ENCODE assay signal across 9 mouse cellular contexts in the genomic region with DNA sequence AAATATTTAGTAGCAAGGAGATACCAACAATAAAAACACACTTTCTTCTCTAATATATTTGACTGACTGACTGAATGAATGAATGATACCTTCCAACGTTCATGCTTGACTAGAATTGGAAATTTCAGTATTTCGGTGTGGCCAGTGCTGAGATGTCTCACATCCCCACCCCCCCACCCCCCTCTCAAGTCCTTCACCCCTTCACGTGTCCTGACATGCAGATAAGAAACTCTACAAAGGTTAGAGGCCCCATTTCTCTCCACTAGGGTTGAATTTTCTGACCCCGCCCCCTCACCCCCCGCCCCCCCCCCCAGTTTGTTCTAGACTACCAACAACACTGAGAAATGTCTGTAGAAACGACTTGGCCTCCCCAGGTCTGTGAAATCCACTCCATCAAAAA. TPM values are rescaled to one million over a fixed set of nuclear protein-coding genes. Genes with fewer than 3 reads are reported as not detected.
DNase-seq lines count a peak whose midpoint lies in the region; ATAC-seq and TF ChIP-seq lines count a peak whose summit lies in the region.
"Had no signal": no experiment of that assay in that cellular context is flagged by ENCODE, and none has a peak within 500 bp of the region (broad histone marks: within the 10 kb centered on the region; RNA-seq: fewer than 3 reads in every experiment).

No protein-coding gene starts in this region.

- 16% methylated on average over 6 of the region's 6 CpGs for WGBS in heart, embryonic 13.5 days
- WGBS in heart, adult 2 months: 46% methylated on average over 6 of the region's 6 CpGs
- 24% methylated on average over 6 of the region's 6 CpGs for WGBS in embryonic facial prominence, embryonic 13.5 days
- WGBS in liver, embryonic 15.5 days (ENCODE audit: insufficient replicate concordance): 16% methylated on average over 6 of the region's 6 CpGs
- WGBS in stomach, postnatal 0 days: 29% methylated on average over 6 of the region's 6 CpGs

- H3K36me3 ChIP-seq in heart, embryonic 13.5 days: no peaks in the 10 kb centered on the region
- H3K36me3 ChIP-seq in heart, adult 2 months (ENCODE audit: control insufficient read depth, insufficient read depth, low read length): no peaks in the 10 kb centered on the region
- H3K36me3 ChIP-seq in CH12.LX (replicated peaks in 1 of 2; ENCODE audit: control insufficient read depth in 1 of 2, insufficient read depth in 1 of 2, low read length in 1 of 2): no peaks in the 10 kb centered on the region
- H3K36me3 ChIP-seq in embryonic facial prominence, embryonic 13.5 days: no peaks in the 10 kb centered on the region
- no peaks in the 10 kb centered on the region for H3K36me3 ChIP-seq in liver, embryonic 15.5 days (replicated peaks)
- no peaks in the 10 kb centered on the region for H3K36me3 ChIP-seq in stomach, postnatal 0 days (ENCODE audit: control insufficient read depth, insufficient read depth, low read length)

- DNase-seq in heart, adult 2 months: no peak
- DNase-seq in CH12.LX (ENCODE audit: extremely low read depth): no peak
- DNase-seq in adipocyte (ENCODE audit: low spot score): no peak
- no peak for DNase-seq in right cerebral cortex, postnatal 10 days (ENCODE audit: low spot score in 2 of 2)
- DNase-seq in stomach, postnatal 0 days (ENCODE audit: low spot score): no peak
- DNase-seq: lung, postnatal 14 days had no signal

- H3K4me3 ChIP-seq in heart, embryonic 13.5 days: peak overlapping the region; percentile 83; the same call in 1 of the 2 replicates
- no peak overlapping the region for H3K4me3 ChIP-seq in heart, adult 2 months
- H3K4me3 ChIP-seq in CH12.LX (replicated peaks in 1 of 3; ENCODE audit: low read depth in 2 of 3, low read length in 2 of 3, poor library complexity in 1 of 3): no peak overlapping the region
- no peak overlapping the region for H3K4me3 ChIP-seq in embryonic facial prominence, embryonic 13.5 days
- H3K4me3 ChIP-seq in liver, embryonic 15.5 days (replicated peaks): peak overlapping the region; percentile 75; the same call in 1 of the 2 replicates
- H3K4me3 ChIP-seq in stomach, postnatal 0 days (ENCODE audit: low read depth, low read length): no peak overlapping the region

- H3K79me2 ChIP-seq in heart, adult 2 months (replicated peaks; ENCODE audit: control insufficient read depth, insufficient read depth, low read length): no peaks in the 10 kb centered on the region
- H3K79me2 ChIP-seq in CH12.LX (replicated peaks; ENCODE audit: control insufficient read depth, extremely low read depth, insufficient read depth, poor library complexity, severe bottlenecking): no peaks in the 10 kb centered on the region

- no peaks in the 10 kb centered on the region for H3K27me3 ChIP-seq in heart, embryonic 13.5 days (replicated peaks)
- no peaks in the 10 kb centered on the region for H3K27me3 ChIP-seq in heart, adult 2 months (ENCODE audit: control insufficient read depth, insufficient read depth, low read length)
- no peaks in the 10 kb centered on the region for H3K27me3 ChIP-seq in CH12.LX (replicated peaks)
- H3K27me3 ChIP-seq in embryonic facial prominence, embryonic 13.5 days: no peaks in the 10 kb centered on the region
- H3K27me3 ChIP-seq in liver, embryonic 15.5 days: no peaks in the 10 kb centered on the region; the same call in 1 of the 2 replicates
- H3K27me3 ChIP-seq in stomach, postnatal 0 days (ENCODE audit: control insufficient read depth, insufficient read depth, low read length): no peaks in the 10 kb centered on the region

- ATAC-seq in heart, embryonic 13.5 days (ENCODE audit: extremely low read depth, insufficient number of reproducible peaks, low FRiP score, low TSS enrichment): no peak
- no peak for ATAC-seq in embryonic facial prominence, embryonic 13.5 days (ENCODE audit: insufficient number of reproducible peaks, insufficient read depth, low FRiP score, low TSS enrichment, low read depth)
- no peak for ATAC-seq in liver, embryonic 15.5 days (ENCODE audit: insufficient read depth)
- no peak for ATAC-seq in stomach, postnatal 0 days (ENCODE audit: low FRiP score, low TSS enrichment)

- intact Hi-C loops in heart, adult 2 months (cut with DNase I): loop anchor here (2.0 to 5.0 kb wide), 2 partner anchors 42 to 261 kb away; a partner anchor contains a TSS

- dilution Hi-C loops in CH12.LX (cut with MboI; ENCODE audit: extremely low pct_ligation_motif_present, extremely low pct_unique_long_range_greater_than_20kb, low sequenced_read_pairs): no loop called here

- TF ChIP-seq EP300 in heart, adult 2 months (IDR thresholded peaks at IDR 0.05; ENCODE audit: insufficient read depth, low read depth, low read length): no peak
- no peak for TF ChIP-seq EP300 in CH12.LX (IDR thresholded peaks at IDR 0.05; ENCODE audit: low read length)
- TF ChIP-seq EP300 in stomach, postnatal 0 days (optimal IDR thresholded peaks at IDR 0.05): no peak

- in situ Hi-C loops in CH12.LX (cut with MboI; ENCODE audit: low pct_ligation_motif_present, low pct_unique_long_range_greater_than_20kb, low sequenced_read_pairs): loop anchor here (5.0 to 25.0 kb wide), 2 partner anchors 318 to 858 kb away; no protein-coding TSS in a partner anchor

- no peak for TF ChIP-seq CTCF in heart, adult 2 months (IDR thresholded peaks at IDR 0.05)
- TF ChIP-seq CTCF in CH12.LX (conservative IDR thresholded peaks at IDR 0.05 in 1 of 2, IDR thresholded peaks at IDR 0.05 in 1 of 2; ENCODE audit: low read depth in 2 of 2, low read length in 2 of 2): no peak
- no peak for TF ChIP-seq CTCF in stomach, postnatal 0 days (IDR thresholded peaks at IDR 0.05; ENCODE audit: low read depth)

- no peak for TF ChIP-seq RAD21 in CH12.LX (IDR thresholded peaks at IDR 0.05; ENCODE audit: low read depth, low read length)

- peak overlapping the region; percentile 71 for H3K4me2 ChIP-seq in heart, embryonic 13.5 days
- H3K4me2 ChIP-seq in CH12.LX (ENCODE audit: insufficient read depth, low read depth, poor library complexity, severe bottlenecking): peak overlapping the region; percentile 89; the same call in 1 of the 2 replicates
- H3K4me2 ChIP-seq in embryonic facial prominence, embryonic 13.5 days: peak overlapping the region; percentile 67
- H3K4me2 ChIP-seq in liver, embryonic 15.5 days: peak overlapping the region; percentile 81
- H3K4me2 ChIP-seq in stomach, postnatal 0 days (replicated peaks; ENCODE audit: low read depth): no peak overlapping the region

- TF ChIP-seq POLR2A in heart, adult 2 months (IDR thresholded peaks at IDR 0.05; ENCODE audit: insufficient read depth, low read depth, low read length): no peak
- TF ChIP-seq POLR2A in CH12.LX (IDR thresholded peaks at IDR 0.05; ENCODE audit: low read depth, low read length): no peak

- H3K9me3 ChIP-seq in heart, embryonic 13.5 days: no peaks in the 10 kb centered on the region
- H3K9me3 ChIP-seq in CH12.LX (replicated peaks; ENCODE audit: low read length): no peaks in the 10 kb centered on the region
- no peaks in the 10 kb centered on the region for H3K9me3 ChIP-seq in embryonic facial prominence, embryonic 13.5 days
- H3K9me3 ChIP-seq in liver, embryonic 15.5 days (replicated peaks): no peaks in the 10 kb centered on the region
- no peaks in the 10 kb centered on the region for H3K9me3 ChIP-seq in stomach, postnatal 0 days (ENCODE audit: control insufficient read depth, low read length)

- H3K27ac ChIP-seq in heart, embryonic 13.5 days (replicated peaks): no peak overlapping the region
- H3K27ac ChIP-seq in heart, adult 2 months: no peak overlapping the region
- no peak overlapping the region for H3K27ac ChIP-seq in CH12.LX (ENCODE audit: insufficient read depth, low read depth)
- no peak overlapping the region for H3K27ac ChIP-seq in embryonic facial prominence, embryonic 13.5 days
- no peak overlapping the region for H3K27ac ChIP-seq in liver, embryonic 15.5 days (replicated peaks)
- H3K27ac ChIP-seq in stomach, postnatal 0 days (replicated peaks): no peak overlapping the region

- H3K4me1 ChIP-seq in heart, embryonic 13.5 days: peaks cover 27% of the 10 kb centered on the region
- peaks cover 9% of the 10 kb centered on the region for H3K4me1 ChIP-seq in heart, adult 2 months (ENCODE audit: control insufficient read depth, insufficient read depth, low read length)
- peaks cover 6 to 25% of the 10 kb centered on the region in 2 experiments for H3K4me1 ChIP-seq in CH12.LX (ENCODE audit: control insufficient read depth in 1 of 2, insufficient read depth in 2 of 2)
- peaks cover 37% of the 10 kb centered on the region for H3K4me1 ChIP-seq in embryonic facial prominence, embryonic 13.5 days
- peaks cover 38% of the 10 kb centered on the region for H3K4me1 ChIP-seq in liver, embryonic 15.5 days (replicated peaks)
- peaks cover 8% of the 10 kb centered on the region; the same call in 1 of the 2 replicates for H3K4me1 ChIP-seq in stomach, postnatal 0 days (replicated peaks; ENCODE audit: control insufficient read depth, insufficient read depth)

- no peak overlapping the region for H3K9ac ChIP-seq in heart, embryonic 13.5 days
- H3K9ac ChIP-seq in heart, adult 2 months (ENCODE audit: low read depth, low read length): no peak overlapping the region
- H3K9ac ChIP-seq in CH12.LX (ENCODE audit: insufficient read depth, low read depth): no peak overlapping the region
- no peak overlapping the region for H3K9ac ChIP-seq in embryonic facial prominence, embryonic 13.5 days
- H3K9ac ChIP-seq in liver, embryonic 15.5 days: no peak overlapping the region
- H3K9ac ChIP-seq in stomach, postnatal 0 days (ENCODE audit: low read length): no peak overlapping the region

RNA-seq across cellular contexts. Expression of a gene that starts 43.1 kb away (rescaled TPM):
- polyA plus RNA-seq in heart, embryonic 13.5 days (2015; fragmentation: Nextera tagmentation; extraction: Ambion mirVana): 9.7 and 10.5 TPM in 2 replicates
- 1 to 10 TPM; 3.0 to 3.1 TPM for total RNA-seq in heart, adult 2 months (2021)
- 1.5 and 1.8 TPM in 2 replicates for polyA plus RNA-seq in heart, adult 2 months (2012; rRNA removed)
- 14.8 and 17.5 TPM in 2 replicates for total RNA-seq in CH12.LX (2012; rRNA removed)
- 31.7 and 32.1 TPM in 2 replicates for total RNA-seq in CH12.LX (2014; rRNA removed)
- 24.6 and 28.4 TPM in 2 replicates for polyA plus RNA-seq in CH12.LX (2012; ENCODE audit: insufficient read length, low read depth)
- 16.7 and 18.0 TPM in 2 replicates for polyA plus RNA-seq in embryonic facial prominence, embryonic 13.5 days (2015; fragmentation: Nextera tagmentation; extraction: Ambion mirVana)
- polyA plus RNA-seq in liver, embryonic 15.5 days (2015; fragmentation: Nextera tagmentation; extraction: Ambion mirVana): 4.9 and 5.3 TPM in 2 replicates
- 7.2 and 7.3 TPM in 2 replicates for polyA plus RNA-seq in stomach, postnatal 0 days (2015; fragmentation: Nextera tagmentation; extraction: Ambion mirVana)

RNA-seq across cellular contexts. Expression of a gene that starts 43.3 kb away (rescaled TPM):
- 8.8 and 9.5 TPM in 2 replicates for polyA plus RNA-seq in heart, embryonic 13.5 days (2015; fragmentation: Nextera tagmentation; extraction: Ambion mirVana)
- total RNA-seq in heart, adult 2 months (2021): 10 to 100 TPM; 11.2 to 11.3 TPM
- polyA plus RNA-seq in heart, adult 2 months (2012; rRNA removed): 3.2 and 6.6 TPM in 2 replicates
- total RNA-seq in CH12.LX (2012; rRNA removed) (12.9 and 13.5 TPM in 2 replicates), CH12.LX (2014; rRNA removed) (25.2 and 26.1 TPM in 2 replicates)
- 18.9 and 20.2 TPM in 2 replicates for polyA plus RNA-seq in CH12.LX (2012; ENCODE audit: insufficient read length, low read depth)
- polyA plus RNA-seq in embryonic facial prominence, embryonic 13.5 days (2015; fragmentation: Nextera tagmentation; extraction: Ambion mirVana): 12.7 and 14.0 TPM in 2 replicates
- polyA plus RNA-seq in liver, embryonic 15.5 days (2015; fragmentation: Nextera tagmentation; extraction: Ambion mirVana): 4.6 and 4.7 TPM in 2 replicates
- polyA plus RNA-seq in stomach, postnatal 0 days (2015; fragmentation: Nextera tagmentation; extraction: Ambion mirVana): 6.3 and 6.4 TPM in 2 replicates

Comparison
In these comparisons a context has a peak if more than half of its experiments do, and no peak if none do; other contexts are left out.
1. H3K4me3 ChIP-seq: peak in heart, embryonic 13.5 days (single experiment) and liver, embryonic 15.5 days (single experiment); none in heart, adult 2 months (single experiment), CH12.LX (0 of 3), embryonic facial prominence, embryonic 13.5 days (single experiment) and stomach, postnatal 0 days (single experiment).